Mouse (Mus musculus) liver, embryonic 14.5 days (tissue): ENCODE measurements around the gene Skp1a. TPM values are rescaled to one million over a fixed set of nuclear protein-coding genes. Genes with fewer than 3 reads are reported as not detected.

Experiments
- ATAC-seq: fragments of 200-750 bp; cut with Nextera tagmentation; 2 replicates; pipeline ENCODE4 v1.8.0; 2017; ENCODE audit warnings: moderate number of reproducible peaks, mild to moderate bottlenecking, moderate library complexity; ENCODE audit not compliant: insufficient read depth
- DNase-seq, 3 experiments: peaks; one replicate each; pipeline ENCODE4 v3.0.0-alpha.2; 2012 to 2013; ENCODE audit warnings: low read depth in 3 of 3, low spot score in 3 of 3
- H3K27ac ChIP-seq: fragments of 300-500 bp; sonication (generic); 2 replicates; pipeline ENCODE4 v1.5.1; 2014; ENCODE audit warnings: moderate library complexity, mild to moderate bottlenecking, control low read depth, inconsistent platforms
- H3K27me3 ChIP-seq: fragments of 300-500 bp; sonication (generic); 2 replicates; pipeline ENCODE4 v1.6.1; 2014; ENCODE audit warnings: mild to moderate bottlenecking, low read length, moderate library complexity; ENCODE audit not compliant: control insufficient read depth, insufficient read depth
- H3K36me3 ChIP-seq: fragments of 300-500 bp; sonication (generic); replicated peaks from 2 replicates; pipeline ENCODE4 v1.6.1; 2014; ENCODE audit warnings: low read depth; ENCODE audit not compliant: control insufficient read depth, insufficient read depth
- H3K4me1 ChIP-seq, 2 experiments: fragments of 200-500 bp in 1 of 2; fragments of 300-500 bp in 1 of 2; sonication (generic) in 1 of 2; replicated peaks; 2 replicates each; pipeline ENCODE4 v1.6.1; 2012 to 2014; ENCODE audit warnings: antibody characterized with exemption in 1 of 2, inconsistent platforms in 1 of 2, low read length in 1 of 2; ENCODE audit not compliant: control insufficient read depth in 2 of 2, insufficient read depth in 2 of 2
- H3K4me2 ChIP-seq: fragments of 300-500 bp; sonication (generic); 2 replicates; pipeline ENCODE4 v1.6.1; 2014; ENCODE audit warnings: low read depth, mild to moderate bottlenecking, control low read depth, moderate library complexity
- H3K4me3 ChIP-seq, 2 experiments: fragments of 200-500 bp in 1 of 2; fragments of 300-500 bp in 1 of 2; sonication (generic) in 1 of 2; 2 replicates each; pipeline ENCODE4 v1.5.1; 2012 to 2014; ENCODE audit warnings: low read depth in 2 of 2, low read length in 2 of 2, mild to moderate bottlenecking in 2 of 2, control low read depth in 1 of 2, inconsistent platforms in 1 of 2, moderate library complexity in 1 of 2; ENCODE audit not compliant: insufficient read depth in 1 of 2
- H3K9ac ChIP-seq: fragments of 300-500 bp; sonication (generic); replicated peaks from 2 replicates; pipeline ENCODE4 v1.6.1; 2014; ENCODE audit warnings: mild to moderate bottlenecking, control low read depth, moderate library complexity
- H3K9me3 ChIP-seq: fragments of 300-500 bp; sonication (generic); 2 replicates; pipeline ENCODE4 v1.6.1; 2016; ENCODE audit warnings: low read length, mixed read lengths; ENCODE audit not compliant: control insufficient read depth
- CTCF ChIP-seq: IDR thresholded peaks from 2 replicates; pipeline ENCODE4 v1.5.1; 2016; ENCODE audit warnings: antibody characterized with exemption, low read depth, control low read depth
- EP300 ChIP-seq: IDR thresholded peaks from 2 replicates; pipeline ENCODE4 v1.6.1; 2016; ENCODE audit warnings: antibody characterized with exemption, low read depth
- WGBS: fragments of 180-500 bp; shearing (Covaris S2); extraction: QIAGEN DNeasy Blood & Tissue Kit; methylation state at CpG from one replicate; pipeline ENCODE4 v1.1.7; 2014; ENCODE audit not compliant: insufficient replicate concordance; 5-methylcytosine and 5-hydroxymethylcytosine counted together
- polyA plus RNA-seq, 2 experiments: library from polyadenylated mRNA; depleted of rRNA in 1 of 2; stranded (reverse) in 1 of 2; unstranded in 1 of 2; fragments of >200 nt; fragmentation: Nextera tagmentation in 1 of 2; extraction: Ambion mirVana in 1 of 2; gene quantifications; 2 replicates each; pipeline versions ENCODE4 v1.2.1 to v1.2.3; 2012 to 2014

Skp1a gene
- polyA plus RNA-seq, 2 experiments, result 55.6 to 285 TPM

DNA sequence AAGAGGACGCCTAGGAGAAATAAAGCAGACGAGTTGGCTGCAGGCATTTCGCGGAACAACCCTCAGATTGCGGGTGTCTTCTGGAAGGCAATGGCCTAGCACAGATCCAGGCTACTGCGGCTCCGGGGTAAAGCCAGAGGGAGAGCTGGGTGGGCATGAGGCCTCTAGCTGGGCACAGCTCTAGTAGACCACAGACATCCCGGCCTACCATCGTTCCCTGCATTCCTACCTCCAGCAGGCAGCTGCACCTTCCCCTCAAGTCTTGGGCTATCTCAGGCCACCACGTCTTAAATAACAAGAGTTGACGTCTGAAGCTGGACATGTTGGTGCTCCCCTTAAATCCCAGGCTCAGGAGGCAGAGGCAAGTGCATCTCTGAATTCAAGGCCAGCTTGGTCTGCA is 30.5 kb downstream of the Skp1a start:
- Histone ChIP-seq H3K9ac (no peak overlapping the region), H3K4me3 (no peak overlapping the region), H3K4me1 (no peaks in the 10 kb centered on the region), H3K9me3 (no peaks in the 10 kb centered on the region), H3K27ac (no peak overlapping the region), H3K4me2 (no peak overlapping the region), H3K36me3 (no peaks in the 10 kb centered on the region), H3K27me3 (no peaks in the 10 kb centered on the region)
- TF ChIP-seq EP300, result no peak
- no peak for TF ChIP-seq CTCF
- WGBS, result 77% methylated on average over 11 of the region's 11 CpGs
- ATAC-seq (no peak), DNase-seq (no peak)

DNA sequence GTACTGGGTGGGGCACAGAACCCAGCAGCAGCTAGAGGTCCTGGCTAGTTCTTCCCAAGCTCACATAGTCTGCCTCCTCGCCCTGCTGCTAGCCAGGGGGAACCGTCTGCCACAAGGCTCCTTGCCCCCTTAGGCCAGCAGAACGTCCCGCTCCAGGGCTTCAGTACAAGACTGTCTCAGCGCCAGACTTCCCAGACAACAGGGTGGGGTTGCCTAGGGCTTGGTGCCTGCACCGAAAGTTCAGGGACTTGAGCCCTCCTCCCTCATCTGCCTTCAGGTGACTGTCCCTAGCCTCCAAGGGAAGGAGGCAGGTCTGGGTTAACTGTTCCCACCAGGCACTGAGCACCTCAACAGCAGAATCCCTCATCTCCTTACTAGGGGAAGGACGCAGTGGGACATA is 33.1 kb downstream of the Skp1a start:
- Histone ChIP-seq H3K27ac (no peak overlapping the region), H3K4me2 (no peak overlapping the region), H3K36me3 (no peaks in the 10 kb centered on the region), H3K9me3 (no peaks in the 10 kb centered on the region), H3K4me1 (no peaks in the 10 kb centered on the region), H3K4me3 (no peak overlapping the region), H3K27me3 (no peaks in the 10 kb centered on the region), H3K9ac (no peak overlapping the region)
- no peak for ATAC-seq
- TF ChIP-seq EP300 (no peak), CTCF (no peak)
- DNase-seq, result no peak
- WGBS, result 38% methylated on average over 7 of the region's 7 CpGs

DNA sequence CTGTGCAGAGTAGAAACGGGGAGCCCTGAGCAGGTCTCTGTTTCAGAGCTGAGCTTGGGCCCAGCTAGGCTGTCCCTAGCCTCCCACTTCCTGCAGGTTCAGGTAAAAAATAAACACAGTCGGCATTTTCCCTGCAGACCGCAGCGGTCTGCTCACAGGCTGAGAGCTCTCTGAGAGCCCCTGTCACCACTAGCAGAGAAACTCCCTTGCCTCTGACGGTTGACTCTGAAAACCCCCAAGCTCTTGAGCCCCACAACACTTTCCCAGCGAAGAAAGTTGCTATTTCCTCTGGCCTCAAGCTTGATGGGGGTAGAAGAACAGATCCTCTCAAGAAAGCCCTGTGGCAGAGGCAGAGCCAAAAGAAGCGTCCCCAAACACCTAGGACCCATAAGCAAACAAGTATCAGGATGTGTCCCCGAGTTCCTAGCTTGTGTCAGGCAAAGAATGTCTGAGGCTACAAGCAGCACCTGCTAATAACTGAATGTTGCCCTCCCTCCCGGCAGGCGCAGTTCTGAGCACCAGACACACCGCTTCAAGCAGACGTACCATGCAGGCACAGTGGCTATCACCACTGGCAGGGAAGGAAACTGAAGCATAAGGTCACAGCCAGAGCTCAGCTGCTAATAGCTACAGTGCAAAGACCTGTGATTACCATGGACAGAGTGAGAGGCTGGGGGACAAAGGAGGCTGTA is 34.0 kb downstream of the Skp1a start:
- H3K4me3 ChIP-seq, result no peak overlapping the region
- WGBS, result 33% methylated on average over 12 of the region's 12 CpGs

DNA sequence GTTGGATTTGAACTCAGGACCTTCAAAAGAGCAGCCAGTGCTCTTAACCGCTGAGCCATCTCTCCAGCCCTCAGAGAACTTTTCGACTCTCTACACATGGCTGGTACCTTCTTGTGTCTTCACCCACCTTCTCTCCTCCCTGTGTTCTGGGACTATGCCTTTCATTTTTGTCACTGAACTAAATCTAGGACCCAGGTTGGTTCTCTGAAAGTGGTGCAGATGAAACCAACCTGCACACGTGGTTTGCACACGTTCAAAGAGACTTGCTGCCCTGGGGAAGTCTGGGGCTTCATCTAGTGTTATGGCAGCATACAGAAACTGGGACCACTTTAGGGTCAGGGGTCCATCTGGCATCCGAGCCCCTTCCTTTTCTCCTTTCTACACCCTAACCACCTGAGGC is 35.5 kb downstream of the Skp1a start:
- no peaks in the 10 kb centered on the region for H3K36me3 ChIP-seq
- no peaks in the 10 kb centered on the region for H3K27me3 ChIP-seq
- H3K9ac ChIP-seq, result no peak overlapping the region
- DNase-seq (no peak), ATAC-seq (no peak)
- H3K4me1 ChIP-seq, result no peaks in the 10 kb centered on the region
- no peak overlapping the region for H3K4me2 ChIP-seq
- no peaks in the 10 kb centered on the region for H3K9me3 ChIP-seq
- WGBS, result 62% methylated on average over 5 of the region's 5 CpGs
- TF ChIP-seq CTCF, result no peak
- no peak for TF ChIP-seq EP300
- no peak overlapping the region for H3K4me3 ChIP-seq
- H3K27ac ChIP-seq, result no peak overlapping the region

More for the DNA sequence above, 34.0 kb downstream of the Skp1a start:
- no peaks in the 10 kb centered on the region for H3K4me1 ChIP-seq
- no peak for TF ChIP-seq CTCF
- no peak for TF ChIP-seq EP300
- H3K27me3 ChIP-seq, result no peaks in the 10 kb centered on the region
- ATAC-seq (no peak), DNase-seq (no peak)
- H3K4me2 ChIP-seq, result no peak overlapping the region
- H3K27ac ChIP-seq, result no peak overlapping the region
- H3K9ac ChIP-seq, result no peak overlapping the region
- no peaks in the 10 kb centered on the region for H3K36me3 ChIP-seq
- no peaks in the 10 kb centered on the region for H3K9me3 ChIP-seq

DNA sequence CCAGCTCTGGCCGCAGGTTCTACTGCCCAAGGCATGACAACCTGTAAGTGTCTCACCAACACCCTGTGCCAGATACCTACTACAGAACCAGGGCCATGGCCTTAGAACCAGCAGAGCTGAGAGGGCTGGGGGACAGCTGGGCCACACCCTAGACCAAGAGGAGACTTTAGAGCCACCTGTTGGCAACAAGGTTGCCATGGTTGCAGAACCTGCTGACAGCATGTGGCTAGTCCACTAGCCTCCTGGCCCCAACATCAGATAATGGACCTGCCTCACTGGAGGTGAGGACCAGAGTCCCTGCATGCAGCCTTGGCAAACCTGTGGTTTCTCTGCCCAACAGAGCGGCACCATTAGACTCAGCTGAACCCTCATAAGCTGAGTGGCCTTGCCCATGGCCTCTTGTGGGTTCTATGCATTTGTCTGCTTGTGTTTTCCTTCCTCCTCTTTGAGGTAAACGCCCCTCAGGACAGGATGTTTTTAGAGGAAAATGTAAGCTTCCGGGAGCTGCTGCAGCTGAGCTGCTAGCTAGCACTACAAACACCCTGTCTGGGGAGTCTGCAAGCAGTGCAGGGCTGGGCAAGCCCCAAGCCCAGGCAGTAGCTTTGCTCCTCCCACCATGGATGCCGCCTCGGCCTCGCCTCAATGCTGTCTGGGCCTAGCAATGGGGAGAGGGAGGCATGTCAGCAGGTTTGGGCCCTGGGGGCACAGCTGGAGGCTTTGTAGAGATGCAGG is 36.5 kb downstream of the Skp1a start:
- Histone ChIP-seq H3K4me2 (no peak overlapping the region), H3K4me1 (no peaks in the 10 kb centered on the region), H3K9ac (no peak overlapping the region), H3K4me3 (no peak overlapping the region), H3K27ac (no peak overlapping the region), H3K36me3 (no peaks in the 10 kb centered on the region), H3K9me3 (no peaks in the 10 kb centered on the region), H3K27me3 (no peaks in the 10 kb centered on the region)
- WGBS, result 33% methylated on average over 7 of the region's 7 CpGs
- no peak for DNase-seq
- no peak for TF ChIP-seq CTCF
- TF ChIP-seq EP300, result no peak
- no peak for ATAC-seq
